Mouse (Mus musculus) midbrain, embryonic 14.5 days (tissue): ENCODE measurements around the gene Exosc2. TPM values are rescaled to one million over a fixed set of nuclear protein-coding genes. Genes with fewer than 3 reads are reported as not detected.

ENCODE experiments used
- ATAC-seq: fragments of 200-750 bp; cut with Nextera tagmentation; 2 replicates; pipeline ENCODE4 v1.8.0; 2017; ENCODE audit warnings: moderate number of reproducible peaks, moderate library complexity; ENCODE audit not compliant: low FRiP score, low TSS enrichment
- DNase-seq: peaks from one replicate; pipeline ENCODE4 v3.0.0-alpha.2; 2015
- H3K27ac ChIP-seq: fragments of 300-500 bp; sonication (generic); replicated peaks from 2 replicates; pipeline ENCODE4 v1.5.1; 2014; ENCODE audit warnings: mild to moderate bottlenecking, low read depth, low read length, moderate library complexity
- H3K27me3 ChIP-seq: fragments of 300-500 bp; sonication (generic); 2 replicates; pipeline ENCODE4 v1.6.1; 2014; ENCODE audit warnings: low read length, control low read depth, mixed read lengths; ENCODE audit not compliant: control insufficient read depth, insufficient read depth
- H3K36me3 ChIP-seq: fragments of 300-500 bp; sonication (generic); 2 replicates; pipeline ENCODE4 v1.6.1; 2014; ENCODE audit warnings: low read length, control low read depth; ENCODE audit not compliant: control insufficient read depth, insufficient read depth
- H3K4me1 ChIP-seq: fragments of 300-500 bp; sonication (generic); 2 replicates; pipeline ENCODE4 v1.6.1; 2014; ENCODE audit warnings: mild to moderate bottlenecking, antibody characterized with exemption, low read length, control low read depth; ENCODE audit not compliant: control insufficient read depth, insufficient read depth
- H3K4me2 ChIP-seq: fragments of 300-500 bp; sonication (generic); 2 replicates; pipeline ENCODE4 v1.6.1; 2014; ENCODE audit warnings: mild to moderate bottlenecking, low read length, moderate library complexity
- H3K4me3 ChIP-seq: fragments of 300-500 bp; sonication (generic); replicated peaks from 2 replicates; pipeline ENCODE4 v1.5.1; 2014; ENCODE audit warnings: low read depth, low read length
- H3K9ac ChIP-seq: fragments of 300-500 bp; sonication (generic); replicated peaks from 2 replicates; pipeline ENCODE4 v1.6.1; 2014; ENCODE audit warnings: mild to moderate bottlenecking, low read length, moderate library complexity
- H3K9me3 ChIP-seq: fragments of 300-500 bp; sonication (generic); 2 replicates; pipeline ENCODE4 v1.6.1; 2016; ENCODE audit warnings: low read length, control low read depth, mixed read lengths; ENCODE audit not compliant: control insufficient read depth
- WGBS: fragments of 180-500 bp; shearing (Covaris S2); extraction: QIAGEN DNeasy Blood & Tissue Kit; methylation state at CpG from one replicate; pipeline ENCODE4 v1.1.7; 2014; 5-methylcytosine and 5-hydroxymethylcytosine counted together
- polyA plus RNA-seq: library from polyadenylated mRNA; unstranded; fragments of >200 nt; fragmentation: Nextera tagmentation; extraction: Ambion mirVana; gene quantifications from 2 replicates; pipeline ENCODE4 v1.2.1, GENCODE M21; 2014

The Exosc2 gene
- polyA plus RNA-seq, 1 experiment from 2014 or later: 33.9 TPM

DNA sequence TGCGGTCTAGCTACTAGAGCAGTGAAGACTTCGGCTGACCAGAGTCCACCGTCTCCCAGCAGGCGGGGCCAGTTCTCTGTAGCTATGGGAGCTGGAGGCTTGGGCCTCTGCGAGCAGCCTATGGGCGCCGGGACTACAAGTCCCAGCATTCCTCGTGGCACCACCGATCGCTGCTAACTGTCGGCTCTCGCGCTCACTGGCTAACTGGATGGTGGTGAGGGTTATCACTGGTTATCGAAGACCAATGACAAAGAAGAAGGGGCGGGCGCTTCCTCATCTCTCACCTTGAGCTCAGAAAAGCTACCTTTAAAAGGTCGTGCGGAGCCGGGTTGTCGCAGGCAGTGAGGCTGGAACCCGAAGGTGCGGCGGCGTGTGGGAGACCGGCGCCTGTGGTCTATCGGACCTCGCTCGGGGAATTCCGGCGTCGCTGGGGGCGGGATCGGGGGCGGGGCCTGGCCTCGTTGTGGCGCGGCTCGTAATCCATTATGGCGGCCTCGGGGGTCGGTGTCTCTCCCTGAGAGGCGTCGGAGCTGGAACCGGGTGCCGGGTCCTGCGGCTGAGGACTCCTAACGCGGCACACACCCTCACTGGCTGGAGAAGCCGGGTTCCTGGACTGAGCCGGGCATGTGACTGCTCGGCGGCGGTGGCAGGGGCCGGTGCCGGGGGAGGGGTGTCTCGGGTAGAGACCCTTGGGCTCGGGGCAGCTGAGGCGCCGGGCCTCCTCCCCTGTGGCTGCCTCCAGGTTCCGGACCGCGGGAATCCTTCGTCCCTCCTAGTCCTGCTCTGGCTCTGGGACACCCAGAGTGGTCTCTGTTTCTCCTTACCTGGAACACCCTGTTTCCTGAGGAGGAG, 17.8 kb downstream of the Exosc2 start, which contains the start of gene Abl1:
Gene Abl1, plus strand, starts transcription at position 303 of the 852 bp plus-strand sequence.
- Histone ChIP-seq H3K4me1 (peaks cover 32% of the 10 kb centered on the region), H3K27me3 (no peaks in the 10 kb centered on the region), H3K4me3 (peak within 1 kb of the TSS; percentile 94), H3K9ac (peak within 1 kb of the TSS; percentile 86), H3K9me3 (no peaks in the 10 kb centered on the region), H3K4me2 (peak within 1 kb of the TSS; percentile 86), H3K36me3 (0 out of 2 replicates have a peak, but pooled peaks cover 2% of the 10 kb centered on the region), H3K27ac (peak within 1 kb of the TSS; percentile 94)
- peak; percentile 99 for ATAC-seq
- peak; percentile 97 for DNase-seq
- WGBS: under 1% methylated on average over 64 of the region's 64 CpGs

DNA sequence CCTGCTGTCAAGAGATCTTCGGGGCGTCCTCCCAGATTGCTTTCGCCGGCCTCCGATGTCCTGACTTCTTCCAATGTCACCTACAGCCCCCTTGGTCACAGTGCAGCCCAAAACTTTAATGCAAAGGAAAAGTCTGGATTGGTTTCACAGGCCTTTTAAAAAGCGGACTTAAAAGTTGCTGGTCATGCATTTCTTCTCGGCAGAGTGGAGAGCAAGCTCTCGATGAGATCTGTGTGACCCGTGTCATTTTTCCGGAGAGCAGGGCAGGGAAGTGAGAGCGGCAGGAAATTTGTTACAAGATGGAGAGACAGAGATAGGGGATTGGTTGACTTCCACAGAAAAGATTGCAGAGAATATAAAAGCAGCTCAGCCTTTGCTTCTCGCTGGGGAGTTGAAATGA, 18.5 kb downstream of the Exosc2 start:
- WGBS: under 1% methylated on average over 12 of the region's 12 CpGs
- Histone ChIP-seq H3K4me1 (peaks cover 32% of the 10 kb centered on the region), H3K4me2 (peak overlapping the region; percentile 86), H3K36me3 (0 out of 2 replicates have a peak, but pooled peaks cover 2% of the 10 kb centered on the region), H3K9ac (peak overlapping the region; percentile 86), H3K27me3 (no peaks in the 10 kb centered on the region), H3K9me3 (no peaks in the 10 kb centered on the region), H3K27ac (peak overlapping the region; percentile 94; the same call in 1 of the 2 replicates), H3K4me3 (peak overlapping the region; percentile 94)
- ATAC-seq (no peak), DNase-seq (peak; percentile 20)

DNA sequence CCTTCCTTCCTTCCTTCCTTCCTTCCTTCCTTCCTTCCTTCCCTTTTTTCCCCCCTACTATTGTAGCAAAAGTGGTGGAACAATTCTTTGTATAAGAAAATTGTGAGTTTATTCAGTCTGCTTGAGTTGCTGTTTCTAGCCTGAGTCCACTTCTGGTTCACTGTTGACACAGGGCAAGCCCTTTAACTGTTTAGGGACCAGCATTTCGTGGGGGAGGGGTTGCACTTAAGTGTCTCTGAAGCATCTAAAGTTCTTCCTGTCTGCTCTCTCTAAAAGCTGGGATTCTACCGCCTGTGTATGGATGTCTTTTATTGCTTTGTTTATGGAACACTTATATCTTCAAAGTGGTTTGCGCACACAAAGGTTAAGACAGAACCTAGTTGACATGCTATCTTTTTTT, 19.5 kb downstream of the Exosc2 start:
- ATAC-seq (no peak), DNase-seq (no peak)
- Histone ChIP-seq H3K4me1 (peaks cover 32% of the 10 kb centered on the region), H3K9ac (no peak overlapping the region; the same call in 1 of the 2 replicates), H3K27ac (no peak overlapping the region), H3K27me3 (no peaks in the 10 kb centered on the region), H3K36me3 (0 out of 2 replicates have a peak, but pooled peaks cover 2% of the 10 kb centered on the region), H3K9me3 (no peaks in the 10 kb centered on the region), H3K4me2 (peak overlapping the region; percentile 86), H3K4me3 (peak overlapping the region; percentile 94)
- WGBS: 57% methylated on average over 3 of the region's 3 CpGs

DNA sequence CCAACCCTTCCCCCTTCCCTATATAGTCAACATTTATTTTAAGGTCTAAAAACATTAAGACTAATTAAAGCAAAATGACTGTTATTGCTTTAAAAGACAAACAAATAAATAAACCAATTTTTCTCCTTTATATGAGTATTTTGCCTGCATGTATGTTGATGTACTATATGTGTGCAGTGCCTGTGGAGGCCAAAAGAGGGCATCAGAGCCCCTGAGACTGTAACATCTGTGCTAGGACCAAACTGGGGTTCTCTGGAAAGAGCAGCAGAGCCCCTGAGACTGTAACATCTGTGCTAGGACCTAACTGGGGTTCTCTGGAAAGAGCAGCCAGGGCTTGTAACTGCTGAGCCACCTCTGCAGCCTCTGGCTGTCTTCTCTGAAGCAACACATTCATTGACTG, 27.7 kb downstream of the Exosc2 start:
- no peak overlapping the region for H3K27ac ChIP-seq

DNA sequence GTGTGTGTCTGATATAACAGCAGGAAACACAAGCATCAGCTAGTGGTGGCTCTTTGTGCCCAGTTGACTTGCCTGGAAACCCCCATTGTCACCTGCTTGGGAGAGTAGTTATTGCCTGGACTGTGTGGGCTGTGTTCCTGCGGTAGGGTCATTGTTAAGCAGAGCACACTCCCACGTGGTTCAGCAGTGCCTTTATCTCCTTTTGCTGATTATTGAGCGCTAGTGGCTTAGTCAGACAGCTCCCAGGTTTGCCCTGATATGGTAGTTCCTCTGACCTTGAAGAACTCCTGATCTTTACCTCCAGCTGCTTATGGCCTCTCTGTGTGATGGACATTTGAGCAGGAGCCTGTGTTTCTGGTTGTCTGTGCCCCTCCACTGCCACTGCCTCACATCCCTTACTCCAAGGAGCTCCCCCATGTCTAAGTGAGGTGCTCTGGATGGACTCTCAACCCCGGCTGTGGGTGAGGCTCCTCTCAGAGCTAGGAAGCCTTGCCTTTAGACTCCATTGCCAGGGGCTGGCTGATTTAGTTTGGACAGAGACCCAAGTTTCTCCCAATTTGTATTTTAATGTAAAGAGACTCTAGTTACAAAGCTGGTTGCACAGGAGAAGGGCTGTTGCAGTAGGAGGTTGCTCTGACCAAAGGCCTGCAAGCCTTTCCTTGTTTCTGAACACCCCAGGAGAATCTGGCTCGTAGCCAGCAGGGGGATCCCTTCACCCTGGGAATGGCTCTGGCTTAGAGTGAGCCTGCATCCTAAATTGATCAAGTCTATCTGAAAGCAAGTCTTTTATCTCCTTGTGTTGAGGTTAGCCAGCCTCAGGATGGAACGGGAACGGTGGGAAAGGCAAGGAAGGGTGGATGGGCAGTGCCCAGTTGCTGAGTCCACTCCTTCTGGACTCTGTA, 30.3 kb downstream of the Exosc2 start:
- 0 out of 2 replicates have a peak overlapping the region, but pooled peaks have one; percentile 20 for H3K27ac ChIP-seq
- peaks cover 12% of the 10 kb centered on the region; the same call in 1 of the 2 replicates for H3K36me3 ChIP-seq
- WGBS: 46% methylated on average over 7 of the region's 7 CpGs
- H3K9ac ChIP-seq: no peak overlapping the region
- peak; percentile 70 for DNase-seq
- H3K4me1 ChIP-seq: peaks cover 5% of the 10 kb centered on the region; the same call in 1 of the 2 replicates
- ATAC-seq: no peak
- no peak overlapping the region for H3K4me2 ChIP-seq
- no peaks in the 10 kb centered on the region for H3K27me3 ChIP-seq
- H3K9me3 ChIP-seq: no peaks in the 10 kb centered on the region
- H3K4me3 ChIP-seq: no peak overlapping the region

More for the DNA sequence above, 27.7 kb downstream of the Exosc2 start:
- Histone ChIP-seq H3K36me3 (peaks cover 13% of the 10 kb centered on the region; the same call in 1 of the 2 replicates), H3K4me3 (no peak overlapping the region), H3K4me2 (no peak overlapping the region), H3K27me3 (no peaks in the 10 kb centered on the region), H3K9me3 (no peaks in the 10 kb centered on the region), H3K9ac (no peak overlapping the region), H3K4me1 (peaks cover 5% of the 10 kb centered on the region; the same call in 1 of the 2 replicates)
- ATAC-seq: no peak
- peak; percentile 12 for DNase-seq

DNA sequence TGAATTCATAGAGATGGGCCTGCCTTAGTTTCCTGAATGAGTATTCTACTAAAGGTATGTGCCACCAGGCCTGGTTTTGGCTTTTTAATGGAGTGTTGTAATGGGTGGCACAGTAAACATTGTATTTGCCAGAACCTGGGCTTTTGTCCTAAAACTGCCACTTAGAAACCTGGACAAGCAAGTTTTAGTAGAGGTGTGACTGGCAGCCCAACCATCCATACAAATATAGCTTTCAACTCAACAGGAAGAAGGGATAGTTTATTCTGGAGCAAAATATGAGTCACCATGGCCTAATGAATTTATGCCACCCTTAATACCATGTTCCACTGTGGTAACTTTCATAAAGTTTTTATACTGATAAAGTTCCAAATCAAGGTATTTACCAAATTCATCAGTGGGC, 32.7 kb downstream of the Exosc2 start:
- H3K4me3 ChIP-seq: no peak overlapping the region
- 0 out of 2 replicates have a peak, but pooled peaks cover 5% of the 10 kb centered on the region for H3K36me3 ChIP-seq
- ATAC-seq: no peak
- H3K4me1 ChIP-seq: peaks cover 5% of the 10 kb centered on the region; the same call in 1 of the 2 replicates
- H3K9me3 ChIP-seq: no peaks in the 10 kb centered on the region
- DNase-seq: no peak
- no peaks in the 10 kb centered on the region for H3K27me3 ChIP-seq
- H3K27ac ChIP-seq: no peak overlapping the region
- H3K9ac ChIP-seq: no peak overlapping the region
- no peak overlapping the region for H3K4me2 ChIP-seq

DNA sequence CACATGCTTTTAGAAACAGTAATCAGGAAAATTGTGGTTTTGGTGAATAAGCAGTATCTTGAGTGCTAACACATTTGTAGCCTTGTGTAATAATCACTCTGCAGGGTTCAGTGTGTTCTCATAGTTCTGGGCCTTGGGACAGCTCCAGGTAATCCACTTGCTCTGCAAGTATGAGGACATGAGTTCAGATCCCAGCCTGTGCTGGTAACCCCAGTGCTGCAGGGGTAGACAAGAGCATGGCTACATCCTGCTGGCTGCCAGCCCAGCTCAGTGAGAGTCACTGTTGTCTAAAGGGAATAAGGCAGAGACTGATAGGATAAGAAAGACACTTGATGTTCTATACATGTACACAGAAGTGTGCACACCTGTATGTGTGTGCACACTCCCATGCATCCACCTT, 35.4 kb downstream of the Exosc2 start:
- no peak overlapping the region for H3K27ac ChIP-seq
- H3K4me3 ChIP-seq: no peak overlapping the region
- no peak for DNase-seq
- ATAC-seq: no peak
- H3K4me1 ChIP-seq: no peaks in the 10 kb centered on the region; the same call in 1 of the 2 replicates
- H3K9me3 ChIP-seq: no peaks in the 10 kb centered on the region
- no peak overlapping the region for H3K9ac ChIP-seq
- no peak overlapping the region for H3K4me2 ChIP-seq
- H3K27me3 ChIP-seq: no peaks in the 10 kb centered on the region
- H3K36me3 ChIP-seq: 0 out of 2 replicates have a peak, but pooled peaks cover 5% of the 10 kb centered on the region

DNA sequence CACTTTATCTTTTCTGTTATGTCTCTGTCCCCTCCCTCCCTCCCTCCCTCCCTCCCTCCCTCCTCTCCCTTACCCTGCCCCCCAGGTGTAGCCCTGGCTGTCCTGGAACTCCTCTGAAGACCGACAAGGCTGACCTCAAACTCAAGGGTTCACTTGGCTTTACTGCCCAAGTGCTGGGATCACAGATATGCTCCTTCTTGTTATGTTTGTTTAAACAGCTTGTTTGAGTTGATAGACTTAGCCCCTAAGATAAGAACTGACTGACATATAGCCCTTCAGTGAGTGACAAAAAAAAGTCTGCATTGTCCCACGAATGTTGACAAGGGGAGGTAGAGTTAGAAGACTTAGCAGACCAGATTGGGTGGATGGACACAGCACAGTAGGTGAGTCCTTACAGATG, 36.0 kb downstream of the Exosc2 start:
- ATAC-seq (no peak), DNase-seq (no peak)
- Histone ChIP-seq H3K9ac (no peak overlapping the region), H3K4me2 (no peak overlapping the region), H3K4me1 (no peaks in the 10 kb centered on the region), H3K9me3 (no peaks in the 10 kb centered on the region), H3K36me3 (0 out of 2 replicates have a peak, but pooled peaks cover 5% of the 10 kb centered on the region), H3K27ac (no peak overlapping the region), H3K27me3 (no peaks in the 10 kb centered on the region), H3K4me3 (no peak overlapping the region)
- 82% methylated on average over 2 of the region's 2 CpGs for WGBS
